Mouse (Mus musculus) heart, adult 2 months (tissue): ENCODE measurements around the gene Eya2.

ENCODE experiments used
- CTCF ChIP-seq: fragments of 200-600 bp; IDR thresholded peaks from 2 replicates; pipeline ENCODE4 v1.8.1; 2022; ENCODE audit warnings: antibody characterized with exemption, mild to moderate bottlenecking, moderate library complexity
- POLR2A ChIP-seq: fragments of 200-500 bp; IDR thresholded peaks from 2 replicates; pipeline ENCODE4 v1.6.1; 2011; ENCODE audit warnings: mild to moderate bottlenecking, low read depth, low read length, control low read depth; ENCODE audit not compliant: insufficient read depth

DNA sequence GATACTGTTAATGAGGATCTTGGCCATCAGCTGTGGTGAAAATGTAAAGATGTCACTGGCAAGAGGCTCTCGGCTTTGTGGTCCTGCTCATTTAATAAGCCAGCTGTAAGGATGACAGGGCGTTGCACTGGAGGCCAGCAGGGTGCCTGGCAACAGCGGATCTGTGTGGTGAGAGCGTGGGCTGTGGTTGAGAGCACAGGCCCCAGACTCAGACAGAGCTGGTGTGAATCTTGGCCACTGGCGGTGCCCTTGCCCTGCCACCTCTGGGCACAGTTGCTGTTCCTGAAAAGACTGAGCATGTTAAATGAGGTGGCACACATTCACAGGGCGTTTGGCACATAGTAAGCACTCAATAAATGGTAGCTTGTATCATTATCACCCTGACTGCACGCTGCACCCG lies 8.9 kb downstream of the Eya2 start:
- TF ChIP-seq CTCF (no peak), POLR2A (no peak)
